Mouse (Mus musculus): Measurements from ENCODE around the gene Chrne. TPM values are rescaled to one million over a fixed set of nuclear protein-coding genes. Genes with fewer than 3 reads are reported as not detected.
A peak's percentile ranks its signal among the peaks of the same experiment; 100 is the strongest.

The Chrne gene
- total RNA-seq, 2 experiments from 2014 or later: 0.94 TPM; not detected in 1

DNA sequence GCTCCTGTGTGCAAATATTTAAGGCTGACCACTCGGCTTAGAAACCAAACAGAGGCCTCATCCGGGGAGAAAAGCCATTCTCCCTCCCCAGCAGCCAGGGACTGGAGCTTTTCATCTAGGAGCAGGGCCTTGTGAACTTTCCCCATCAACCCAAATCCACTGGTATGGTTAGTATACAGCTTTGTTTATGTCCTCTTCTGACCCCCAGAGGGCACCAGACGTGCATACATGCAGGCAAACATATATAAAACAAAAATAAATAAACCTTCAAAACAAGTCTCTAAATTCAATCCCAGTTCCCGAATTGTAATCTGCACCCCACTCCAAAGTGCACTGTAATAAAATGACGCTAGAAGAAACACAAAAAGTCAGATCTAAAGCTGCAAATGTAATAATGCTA lies 10.5 kb upstream of the Chrne start:
- no peak for DNase-seq (ENCODE audit: low spot score in 2 of 2)

DNA sequence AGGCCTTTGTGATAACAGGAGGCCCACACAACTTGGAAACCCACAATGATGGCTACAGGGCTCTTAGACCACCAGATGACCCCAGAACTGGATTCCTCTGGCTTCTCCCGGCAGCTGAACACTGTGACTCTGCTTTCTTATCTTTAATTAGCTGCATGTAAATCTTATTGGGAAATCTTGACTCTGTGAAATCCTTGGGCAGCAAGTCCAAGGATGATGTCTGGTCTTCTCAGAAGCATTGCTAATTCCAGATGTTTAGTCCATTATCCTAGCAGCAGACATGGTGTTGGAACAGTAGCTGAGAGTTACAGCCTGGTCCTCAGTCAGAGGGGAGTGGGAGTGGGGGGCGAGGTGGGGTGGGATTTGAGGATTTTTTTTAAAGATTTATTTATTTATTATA lies 9.4 kb upstream of the Chrne start:
- DNase-seq (ENCODE audit: low spot score in 2 of 2): no peak

DNA sequence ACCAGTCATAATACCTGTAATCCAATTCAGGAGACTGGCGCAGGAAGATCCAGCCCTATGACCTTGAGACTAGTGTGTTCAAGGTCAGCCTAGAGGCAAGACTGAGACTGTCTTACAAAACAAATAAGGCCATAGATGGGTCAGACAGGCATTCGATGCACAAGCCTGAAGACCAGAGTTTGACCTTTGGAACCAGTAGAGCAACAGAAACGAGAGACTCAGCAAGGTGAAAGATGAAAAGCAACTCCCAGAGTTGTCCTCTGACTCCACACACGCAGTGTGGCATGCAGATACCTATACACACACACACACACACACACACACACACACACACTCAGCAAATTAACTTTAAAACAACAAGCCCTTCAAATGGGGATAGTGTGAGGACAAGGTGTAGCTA lies 7.9 kb upstream of the Chrne start:
- no peak for DNase-seq (ENCODE audit: low spot score in 2 of 2)

DNA sequence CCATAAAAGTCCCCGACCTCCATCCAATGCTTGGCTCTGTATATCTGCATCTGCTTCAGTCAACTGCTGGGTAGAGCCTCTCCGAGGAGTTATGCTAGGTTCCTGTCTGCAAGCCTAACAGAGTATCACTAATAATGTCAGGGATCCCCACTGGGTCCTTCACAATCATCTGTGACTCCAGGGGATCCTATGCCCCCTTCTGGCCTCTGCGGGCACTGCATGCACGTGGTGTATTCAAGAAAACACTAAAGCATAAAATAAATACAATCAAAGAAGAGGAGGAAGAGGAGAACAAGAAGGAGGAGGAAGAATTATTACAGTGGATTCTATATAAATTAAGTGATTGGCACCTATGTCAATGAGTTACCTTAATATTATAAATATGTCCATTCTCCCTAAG lies 6.5 kb upstream of the Chrne start:
- peak; percentile 63 to 69 for DNase-seq (ENCODE audit: low spot score in 2 of 2)

DNA sequence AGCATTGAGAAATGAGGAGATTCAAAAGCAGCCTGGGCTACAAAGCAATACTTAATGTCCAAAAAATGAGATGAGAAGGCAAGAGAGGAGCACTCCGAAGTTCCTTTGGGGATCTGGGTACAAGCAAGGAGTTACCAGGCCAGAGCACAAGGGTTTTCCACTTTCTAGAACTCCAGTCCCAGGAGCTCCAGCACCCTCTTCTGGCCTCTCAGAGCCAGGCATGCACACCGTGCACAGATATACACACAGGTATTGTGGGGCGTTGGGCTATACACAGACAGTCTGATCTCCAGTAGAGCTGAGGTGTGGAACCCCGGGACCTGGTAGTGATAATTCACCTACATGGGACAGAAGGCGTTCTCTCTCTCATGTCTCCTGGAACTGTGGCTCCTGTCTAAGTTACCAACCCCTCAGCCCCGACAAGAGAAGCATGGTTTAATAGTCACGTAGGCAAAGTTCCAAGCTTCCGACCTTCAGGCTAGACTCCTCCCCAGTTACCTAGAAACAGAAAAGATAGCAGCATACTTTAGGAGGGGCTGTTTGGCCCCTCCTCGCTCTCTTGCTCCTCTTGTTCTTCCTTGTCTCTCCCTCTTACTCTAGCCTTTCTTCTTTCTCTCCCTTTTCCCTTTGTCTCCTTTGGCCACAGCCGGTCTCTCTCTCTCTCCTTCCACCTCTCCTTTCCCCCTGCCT lies 4.2 kb upstream of the Chrne start:
- no peak for DNase-seq (ENCODE audit: low spot score in 2 of 2)

DNA sequence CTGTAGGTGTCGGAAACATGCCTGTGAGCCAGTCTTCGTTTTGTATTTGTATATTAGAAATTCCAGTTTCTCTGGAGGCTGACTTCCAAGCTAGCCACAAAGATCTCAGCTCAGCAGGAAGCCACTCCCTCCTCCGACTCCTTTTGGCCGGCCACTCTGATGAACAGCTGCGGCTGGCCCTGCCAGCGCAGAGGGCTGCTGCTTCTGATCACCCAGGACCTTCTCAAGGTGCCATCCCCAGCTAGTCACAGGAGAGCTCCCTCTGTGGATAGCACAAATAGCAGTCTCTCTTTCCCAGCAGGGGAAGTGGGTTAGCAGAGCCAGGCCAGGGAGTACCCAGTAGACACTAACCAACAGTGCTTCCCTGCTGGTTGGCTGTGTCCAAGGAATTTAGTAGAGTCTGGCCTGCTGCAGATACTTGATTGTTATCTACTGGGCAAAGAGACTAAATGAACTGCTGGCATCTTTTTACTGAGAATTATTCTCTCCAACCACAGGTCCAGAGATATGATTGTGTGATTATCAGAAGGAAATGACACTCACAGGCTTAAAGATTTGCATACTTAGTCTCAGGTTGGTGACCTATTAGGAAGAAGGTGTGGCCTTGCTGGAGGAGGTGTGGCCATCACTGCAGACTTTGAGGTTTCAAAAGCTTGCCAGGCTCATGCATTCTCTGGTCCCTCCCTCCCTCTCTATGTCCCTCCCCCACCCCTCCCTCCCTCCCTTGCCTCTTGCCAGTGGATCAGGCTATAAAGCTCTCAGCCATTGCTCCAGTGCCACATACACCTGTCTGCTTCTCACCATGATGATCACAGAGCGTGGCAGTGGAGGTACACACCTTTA lies 3.2 kb upstream of the Chrne start:
- DNase-seq (ENCODE audit: low spot score in 2 of 2): no peak

DNA sequence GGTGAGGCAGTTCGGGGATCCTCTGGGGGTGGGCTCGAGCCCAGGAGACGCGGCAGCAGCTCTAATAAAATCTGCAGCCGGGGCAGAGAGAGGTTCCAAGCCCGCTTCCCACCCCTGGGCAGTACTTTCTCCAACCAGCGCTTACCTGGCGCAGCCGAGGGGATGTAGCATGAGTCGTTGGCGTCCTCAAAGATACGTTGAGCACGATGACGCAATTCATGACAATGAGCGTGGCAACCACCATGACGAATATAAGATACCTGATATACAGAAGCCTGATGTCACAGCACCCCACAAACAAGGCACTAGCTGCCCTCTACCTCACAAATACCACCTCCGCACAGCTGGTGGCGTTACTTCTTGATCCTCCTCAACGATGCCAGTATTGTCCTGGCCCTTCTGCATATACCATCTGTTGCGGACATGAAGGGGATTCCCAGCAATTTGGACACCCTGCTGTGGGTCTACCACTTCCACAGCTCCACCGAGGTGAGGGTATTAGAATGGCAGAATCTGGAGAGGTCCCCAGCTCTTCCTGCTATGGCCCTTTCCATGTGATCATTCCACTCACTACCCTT lies 3.4 kb downstream of the Chrne start, which contains the start of gene 4930544D05Rik:
Gene 4930544D05Rik, plus strand, starts transcription at position 333 of the 578 bp plus-strand sequence.
- DNase-seq (ENCODE audit: low spot score in 2 of 2): no peak

DNA sequence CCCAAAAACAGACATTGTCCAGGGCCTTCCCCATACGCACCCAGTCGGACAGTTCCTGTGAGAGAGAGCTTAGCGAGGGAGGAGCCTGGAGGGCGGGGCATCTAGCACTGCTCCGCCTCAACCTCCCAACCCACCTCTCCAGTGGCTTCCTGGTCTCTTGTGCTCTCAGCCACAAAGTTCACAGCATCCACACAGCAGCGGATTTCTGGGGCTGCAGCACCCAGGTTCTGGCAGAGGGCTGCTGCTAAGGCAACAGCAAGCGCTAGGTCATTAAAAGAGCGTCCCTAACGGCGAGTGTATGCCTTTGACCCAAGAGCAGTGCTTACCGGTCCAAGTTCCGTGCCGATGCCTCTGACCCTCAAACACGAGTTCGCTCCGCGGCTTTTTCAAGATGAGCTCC lies 3.9 kb downstream of the Chrne start:
- DNase-seq (ENCODE audit: low spot score in 2 of 2): peak in 1 of 2 experiments; percentile 54

DNA sequence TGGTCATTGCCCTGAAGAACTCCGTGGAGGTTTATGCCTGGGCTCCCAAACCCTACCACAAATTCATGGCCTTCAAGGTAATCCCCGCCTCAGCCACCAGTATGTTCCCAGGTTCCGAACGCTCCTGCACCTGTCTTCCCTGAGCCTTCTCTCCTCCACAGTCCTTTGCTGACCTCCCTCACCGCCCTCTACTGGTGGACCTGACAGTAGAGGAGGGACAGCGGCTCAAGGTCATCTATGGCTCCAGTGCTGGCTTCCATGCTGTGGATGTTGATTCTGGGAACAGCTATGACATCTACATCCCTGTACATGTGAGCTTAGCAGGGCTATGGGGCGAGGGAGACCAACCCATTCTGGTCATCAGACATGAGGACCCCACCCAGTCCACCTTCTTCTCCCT lies 6.5 kb downstream of the Chrne start:
- no peak for DNase-seq (ENCODE audit: low spot score in 2 of 2)

DNA sequence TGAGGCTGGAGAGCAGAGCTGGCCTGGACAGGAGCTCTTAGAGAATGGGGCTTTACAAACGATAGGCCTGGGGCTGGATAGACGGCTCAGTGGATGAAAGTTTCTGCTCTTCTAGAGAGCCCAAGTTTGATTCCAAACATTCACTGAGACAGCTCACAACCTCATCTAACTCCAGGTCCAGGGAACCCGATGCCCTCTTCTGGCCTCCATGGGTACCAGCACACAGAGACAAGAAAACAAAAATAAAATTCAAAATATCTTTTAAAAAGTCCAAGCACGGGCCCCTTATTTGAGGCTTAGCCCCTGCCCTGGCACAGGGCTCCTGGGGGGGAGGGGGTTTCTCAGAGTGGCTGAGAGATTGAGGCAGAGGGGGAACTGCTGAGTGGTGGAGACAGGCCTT lies 8.3 kb downstream of the Chrne start:
- no peak for DNase-seq (ENCODE audit: low spot score in 2 of 2)

DNA sequence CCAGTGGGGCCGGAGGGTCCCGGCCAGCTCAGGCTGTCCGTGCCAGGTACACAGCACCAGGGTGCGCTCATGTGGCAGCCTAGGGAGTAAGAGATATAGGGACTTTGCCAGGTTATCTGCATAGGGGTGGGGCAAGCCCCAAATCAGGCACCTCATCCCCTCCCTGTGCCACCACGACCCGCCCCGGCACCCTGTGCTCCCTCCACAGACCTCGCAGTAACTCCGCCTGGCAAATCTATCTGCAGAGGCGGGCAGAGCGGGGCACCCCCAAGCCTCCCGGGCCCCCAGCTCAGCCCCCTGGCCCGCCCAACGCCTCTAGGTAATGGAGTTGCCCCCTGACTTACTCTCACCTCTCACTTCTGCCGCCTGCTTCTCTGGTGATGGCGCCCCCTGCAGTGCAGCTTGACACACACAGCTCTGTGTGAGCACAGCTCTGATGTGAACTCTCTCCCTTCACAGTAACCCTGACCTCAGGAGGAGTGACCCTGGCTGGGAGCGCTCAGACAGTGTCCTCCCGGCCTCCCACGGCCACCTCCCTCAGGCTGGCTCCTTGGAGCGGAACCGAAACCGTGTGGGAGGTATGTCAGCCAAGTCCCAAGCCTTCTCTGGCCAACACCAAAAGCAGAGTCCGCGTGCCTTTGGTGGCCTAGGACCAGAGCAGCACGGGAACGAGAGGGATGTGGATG lies 10.5 kb downstream of the Chrne start:
- DNase-seq (ENCODE audit: low spot score in 2 of 2): no peak

DNA sequence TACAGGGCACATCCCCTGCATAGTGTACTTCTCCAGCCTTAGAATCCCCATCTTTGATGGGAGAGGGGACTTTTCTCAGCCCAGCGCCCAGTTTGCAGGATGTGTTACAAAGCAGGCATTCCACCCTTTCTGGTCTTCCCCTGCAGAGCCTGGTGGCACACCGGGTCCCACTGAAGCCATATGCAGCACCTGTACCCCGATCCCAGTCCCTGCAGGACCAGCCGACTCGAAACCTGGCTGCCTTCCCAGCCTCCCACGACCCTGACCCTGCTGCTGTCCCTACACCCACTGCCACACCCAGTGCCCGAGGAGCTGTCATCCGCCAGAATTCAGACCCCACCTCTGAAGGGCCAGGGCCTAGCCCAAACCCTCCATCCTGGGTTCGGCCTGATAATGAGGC lies 11.4 kb downstream of the Chrne start:
- no peak for DNase-seq (ENCODE audit: low spot score in 2 of 2)

DNA sequence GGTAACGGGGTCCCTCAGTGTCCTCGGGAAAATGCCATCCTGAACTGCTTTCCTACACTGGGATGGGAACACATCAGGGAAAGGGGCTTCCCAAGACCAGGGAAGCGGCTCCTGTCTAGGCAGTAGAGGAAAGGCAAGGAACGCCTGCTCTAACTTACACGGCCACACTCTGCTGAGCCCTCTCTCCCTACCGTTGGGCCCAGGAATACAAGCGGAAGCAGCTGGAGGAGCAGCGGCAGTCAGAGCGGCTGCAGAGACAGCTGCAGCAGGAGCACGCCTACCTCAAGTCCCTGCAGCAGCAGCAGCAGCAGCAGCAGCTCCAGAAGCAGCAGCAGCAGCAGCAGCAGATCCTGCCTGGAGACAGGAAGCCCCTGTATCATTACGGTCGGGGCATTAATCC lies 12.3 kb downstream of the Chrne start:
- no peak for DNase-seq (ENCODE audit: low spot score in 2 of 2)

DNA sequence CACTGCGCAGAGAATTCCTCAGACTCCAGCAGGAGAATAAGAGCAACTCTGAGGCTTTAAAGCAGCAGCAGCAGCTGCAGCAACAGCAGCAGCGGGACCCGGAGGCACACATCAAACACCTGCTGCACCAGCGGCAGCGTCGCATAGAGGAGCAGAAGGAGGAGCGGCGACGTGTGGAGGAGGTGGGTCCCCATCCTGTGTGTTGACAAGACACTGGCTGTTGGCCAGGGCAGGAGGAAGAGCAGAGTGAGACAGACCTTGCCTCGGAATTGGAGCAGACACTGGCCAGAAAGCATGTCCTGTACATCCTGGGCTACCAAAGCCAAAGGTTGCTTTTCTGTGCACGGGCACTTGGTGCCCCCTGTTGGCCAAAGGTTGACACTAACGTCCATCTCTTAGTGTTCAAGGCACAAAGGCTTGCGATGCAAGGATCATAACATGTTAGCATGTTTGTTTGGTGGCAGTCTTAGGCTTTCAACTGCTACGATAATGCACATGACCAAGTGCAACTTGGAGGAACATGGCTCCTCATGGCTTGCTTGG lies 13.9 kb downstream of the Chrne start:
- DNase-seq (ENCODE audit: low spot score in 2 of 2): peak; percentile 73 to 76

DNA sequence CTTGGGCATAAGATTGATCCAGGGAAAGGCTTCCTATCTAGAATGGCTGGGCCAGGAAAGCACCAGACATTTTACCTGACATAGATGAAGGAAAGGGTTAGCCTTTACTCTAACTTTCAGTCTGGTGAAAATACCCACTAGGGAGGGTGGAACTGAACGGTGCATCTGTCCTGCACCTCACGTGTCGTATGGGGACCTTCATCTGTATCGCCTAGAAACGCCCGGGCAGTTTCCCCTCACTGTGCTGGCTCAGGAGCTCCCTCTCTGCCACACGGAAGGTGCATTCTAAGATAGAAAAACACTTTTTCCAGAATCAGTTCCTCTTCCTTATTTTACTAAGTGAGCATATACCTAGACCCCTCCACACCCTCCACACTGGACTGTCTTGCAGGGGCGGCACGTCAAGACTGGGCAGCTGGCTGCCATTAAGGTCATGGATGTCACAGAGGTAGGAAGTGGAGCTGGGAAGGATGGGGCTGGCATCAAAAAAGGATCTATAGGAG lies 20.5 kb downstream of the Chrne start:
- DNase-seq (ENCODE audit: low spot score in 2 of 2): no peak

DNA sequence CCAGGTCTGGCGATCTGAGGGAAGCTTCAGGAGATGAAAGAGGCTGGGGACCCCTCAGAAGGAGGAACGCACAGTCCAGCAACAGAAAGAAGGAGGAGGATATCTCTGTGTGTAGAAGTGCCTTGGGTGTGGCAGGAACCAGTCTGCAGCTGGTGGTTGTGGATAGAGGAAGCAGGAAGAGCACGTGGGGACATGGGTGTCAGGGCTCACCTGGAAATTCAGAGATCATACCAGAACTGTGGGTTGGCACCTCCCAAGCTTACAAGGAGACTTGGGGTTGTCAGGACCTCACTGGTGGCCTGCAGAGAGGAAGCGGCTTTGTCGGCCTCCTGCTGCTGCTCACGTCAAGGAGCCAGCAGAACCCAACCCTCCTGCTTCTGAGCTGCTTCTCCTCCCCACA lies 21.7 kb downstream of the Chrne start:
- DNase-seq (ENCODE audit: low spot score in 2 of 2): no peak

DNA sequence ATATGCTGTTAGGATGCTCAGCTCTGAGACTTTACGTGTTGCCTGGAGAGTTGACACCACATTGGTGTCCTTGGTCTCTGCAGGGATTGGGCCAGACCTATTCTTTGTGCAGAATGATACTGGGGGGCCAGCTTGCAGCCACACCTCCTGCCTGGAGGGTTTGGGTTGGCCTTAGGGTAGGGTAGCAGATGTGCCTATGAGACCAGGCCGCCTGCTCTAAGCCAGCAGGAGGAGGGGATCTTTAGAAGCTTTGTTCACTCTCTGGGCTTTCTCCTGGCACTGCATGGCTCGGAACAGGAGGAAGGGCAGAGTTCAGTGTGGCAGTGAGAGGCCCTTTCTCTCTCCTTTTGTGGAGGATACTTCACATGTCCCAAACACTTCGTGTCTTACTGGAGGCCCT lies 22.9 kb downstream of the Chrne start:
- no peak for DNase-seq (ENCODE audit: low spot score in 2 of 2)

DNA sequence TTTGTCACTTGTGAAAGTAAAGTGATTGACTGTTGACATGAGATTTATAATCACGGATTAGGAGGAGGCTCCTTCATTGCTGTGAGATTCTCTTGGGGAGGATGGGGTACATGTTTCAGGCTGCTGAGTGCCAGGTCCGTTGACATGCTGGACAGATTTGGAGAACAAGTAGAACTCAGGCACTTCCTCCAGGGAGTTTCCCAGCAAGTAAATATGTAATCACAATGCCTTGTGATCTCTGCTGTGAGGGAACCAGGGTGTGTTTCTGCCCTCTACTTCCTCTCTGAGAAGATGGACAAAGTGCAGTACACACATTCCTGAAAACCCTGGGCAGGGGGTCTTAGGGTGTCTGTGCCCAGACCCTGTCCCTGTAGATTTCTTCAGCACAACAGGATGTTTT lies 23.4 kb downstream of the Chrne start:
- DNase-seq (ENCODE audit: low spot score in 2 of 2): no peak

DNA sequence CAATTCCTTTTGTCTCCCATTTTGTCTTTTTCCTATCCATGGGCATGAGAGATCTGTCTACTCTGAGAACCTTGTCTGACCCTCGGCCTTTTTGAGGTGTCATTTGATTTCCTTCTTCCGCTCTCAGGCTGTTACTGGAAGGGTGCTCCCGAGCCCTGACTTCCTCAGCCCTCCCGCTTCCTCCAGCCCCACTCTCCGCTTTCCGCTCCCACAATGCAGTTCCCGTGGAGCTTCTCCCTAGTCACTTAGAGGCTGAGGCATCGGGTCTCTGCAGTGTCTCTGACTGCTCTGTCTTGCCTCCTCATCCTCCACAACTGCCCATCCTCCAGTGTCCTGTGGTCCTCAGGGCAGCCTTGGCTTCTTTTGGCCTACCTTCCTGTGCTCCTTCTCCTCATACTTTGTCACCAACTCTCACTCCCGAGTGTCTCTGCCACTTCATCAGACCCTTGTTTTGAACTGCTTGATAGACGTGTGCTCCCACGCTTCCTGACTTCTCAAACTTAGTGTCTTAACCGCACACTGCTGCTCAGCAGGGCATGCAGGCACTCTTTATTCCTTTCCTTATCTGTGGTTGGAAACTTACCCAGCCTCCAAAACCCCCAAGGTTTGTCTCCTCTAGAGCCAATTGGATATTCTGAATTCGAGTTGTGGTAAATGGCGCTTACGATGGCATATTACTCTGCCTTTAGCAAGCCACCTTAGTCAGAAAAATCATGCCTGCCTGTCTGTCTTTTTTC lies 24.6 kb downstream of the Chrne start:
- DNase-seq (ENCODE audit: low spot score in 2 of 2): no peak

DNA sequence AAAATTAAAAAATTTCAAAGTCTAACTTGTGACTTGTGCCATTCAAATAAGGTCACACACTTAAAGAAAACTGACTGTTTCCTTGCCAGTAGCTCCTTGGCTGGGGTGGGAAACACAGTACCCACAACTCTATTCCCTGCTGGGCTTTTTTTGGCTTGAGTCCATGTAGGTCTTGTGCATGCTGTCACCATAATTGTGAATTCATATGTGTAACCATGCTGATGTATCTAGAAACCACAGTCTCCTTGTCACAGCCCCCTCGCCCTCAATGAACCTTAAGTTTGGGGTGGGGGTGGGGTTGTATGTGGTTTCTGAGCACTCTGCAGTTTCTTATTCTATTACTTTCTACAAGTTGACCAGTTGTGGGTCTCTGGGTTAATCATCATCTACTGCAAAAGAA lies 27.3 kb downstream of the Chrne start:
- no peak for DNase-seq (ENCODE audit: low spot score in 2 of 2)

DNA sequence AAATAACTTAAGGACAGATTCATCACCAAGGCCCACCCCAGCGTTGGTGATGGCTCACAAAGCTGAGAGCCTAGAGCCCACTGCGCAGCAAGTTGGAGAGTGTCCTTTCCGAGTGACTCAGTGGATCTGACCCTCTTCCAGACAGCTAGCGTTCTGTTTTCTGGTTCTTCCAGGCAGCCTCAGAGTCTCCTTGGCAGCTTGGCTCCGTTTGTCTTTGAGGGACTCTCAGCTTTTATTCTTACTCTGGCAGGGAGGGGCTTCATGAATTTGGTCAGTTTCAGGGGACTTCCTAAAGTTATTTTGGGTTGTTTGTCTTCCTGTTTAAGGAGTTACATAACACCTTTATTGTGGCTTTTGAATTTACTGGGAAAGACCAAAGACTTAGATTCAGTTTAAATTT lies 32.1 kb downstream of the Chrne start:
- no peak for DNase-seq (ENCODE audit: low spot score in 2 of 2)
